Mouse (Mus musculus): Measurements from ENCODE around the gene Hist1h3d. TPM values are rescaled to one million over a fixed set of nuclear protein-coding genes. Genes with fewer than 3 reads are reported as not detected.
"Not testable (repeated sequence)": the region's sequence is repeated elsewhere in the genome, so short reads cannot be mapped to it uniquely, and the experiment has no call there.

The Hist1h3d gene
- total and polyA plus RNA-seq, 2 experiments from 2014 or later: 0.57 to 73.0 TPM

- Histone ChIP-seq H3K4me2 (ENCODE audit: low read depth) (peak overlapping the region; percentile 82), H3K4me3 (ENCODE audit: low read depth, low read length) (peak overlapping the region; percentile 54), H3K36me3 (ENCODE audit: insufficient read depth) (no peaks in the 10 kb centered on the region), H3K9me3 (ENCODE audit: low read length) (no peaks in the 10 kb centered on the region), H3K27me3 (ENCODE audit: insufficient read depth, low read length) (no peaks in the 10 kb centered on the region), H3K9ac (peak overlapping the region; percentile 60), H3K27ac (ENCODE audit: low read depth, low read length) (peak overlapping the region; percentile 74), H3K4me1 (ENCODE audit: insufficient read depth) (peaks cover 10% of the 10 kb centered on the region; the same call in 1 of the 2 replicates)
- WGBS: 3% methylated on average over 6 of the region's 6 CpGs
- ATAC-seq (no peak), DNase-seq (no peak)
- no peak for TF ChIP-seq CTCF (IDR thresholded peaks at IDR 0.05; ENCODE audit: low read depth)
Observed at GRCm38 (mm10) chr13:23582219-23583056, 6.9 kb downstream of the Hist1h3d start.

- no peaks in the 10 kb centered on the region for H3K27me3 ChIP-seq (ENCODE audit: insufficient read depth, low read length)
- H3K9me3 ChIP-seq (ENCODE audit: low read length): no peaks in the 10 kb centered on the region
- H3K4me2 ChIP-seq (ENCODE audit: low read depth): no peak overlapping the region
- no peak for ATAC-seq
- H3K4me3 ChIP-seq (ENCODE audit: low read depth, low read length): no peak overlapping the region
- no peak for DNase-seq
- peaks cover 10% of the 10 kb centered on the region; the same call in 1 of the 2 replicates for H3K4me1 ChIP-seq (ENCODE audit: insufficient read depth)
- H3K36me3 ChIP-seq (ENCODE audit: insufficient read depth): no peaks in the 10 kb centered on the region
- no peak overlapping the region for H3K9ac ChIP-seq
- TF ChIP-seq CTCF (IDR thresholded peaks at IDR 0.05; ENCODE audit: low read depth): no peak
- H3K27ac ChIP-seq (ENCODE audit: low read depth, low read length): no peak overlapping the region
Observed at GRCm38 (mm10) chr13:23583387-23584068, 8.0 kb downstream of the Hist1h3d start.

- ATAC-seq: no peak
- Histone ChIP-seq H3K4me3 (ENCODE audit: low read depth, low read length) (peak overlapping the region; percentile 47), H3K4me2 (ENCODE audit: low read depth) (peak overlapping the region; percentile 72), H3K27me3 (ENCODE audit: insufficient read depth, low read length) (no peaks in the 10 kb centered on the region), H3K36me3 (ENCODE audit: insufficient read depth) (no peaks in the 10 kb centered on the region), H3K9me3 (ENCODE audit: low read length) (no peaks in the 10 kb centered on the region), H3K4me1 (ENCODE audit: insufficient read depth) (peaks cover 10% of the 10 kb centered on the region; the same call in 1 of the 2 replicates), H3K27ac (ENCODE audit: low read depth, low read length) (peak overlapping the region; percentile 94), H3K9ac (peak overlapping the region; percentile 71; the same call in 1 of the 2 replicates)
- no peak for TF ChIP-seq CTCF (IDR thresholded peaks at IDR 0.05; ENCODE audit: low read depth)
- DNase-seq: no peak
Observed at GRCm38 (mm10) chr13:23584331-23584730, 8.8 kb downstream of the Hist1h3d start.

DNA sequence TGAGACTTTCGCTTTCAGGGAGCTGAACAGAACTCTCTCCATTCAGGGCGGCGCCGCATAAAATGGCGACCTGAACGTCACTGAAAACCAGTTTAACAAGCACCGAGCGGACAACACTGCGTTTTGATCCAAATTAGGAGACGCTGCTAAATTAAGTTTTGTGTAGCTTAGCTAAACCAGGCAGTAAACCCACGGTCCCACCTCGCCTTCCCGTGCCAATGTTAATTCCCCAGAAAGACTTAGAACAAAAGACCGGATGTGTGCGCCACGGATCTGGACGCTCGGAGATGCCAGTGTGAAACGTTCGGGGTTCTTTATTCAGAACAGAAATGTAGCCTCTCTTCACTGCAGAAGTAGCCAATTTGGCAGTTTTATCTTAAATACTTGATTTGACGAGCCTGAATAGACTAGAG lies 9.5 kb downstream of the Hist1h3d start:
- no peaks in the 10 kb centered on the region for H3K36me3 ChIP-seq (ENCODE audit: insufficient read depth)
- peak overlapping the region; percentile 47 for H3K4me3 ChIP-seq (ENCODE audit: low read depth, low read length)
- H3K9me3 ChIP-seq (ENCODE audit: low read length): no peaks in the 10 kb centered on the region
- peak overlapping the region; percentile 71 for H3K9ac ChIP-seq
- TF ChIP-seq CTCF (IDR thresholded peaks at IDR 0.05; ENCODE audit: low read depth): no peak
- H3K27me3 ChIP-seq (ENCODE audit: insufficient read depth, low read length): no peaks in the 10 kb centered on the region
- whole genome bisulfite sequencing: under 1% methylated on average over 21 of the region's 21 CpGs
- peak overlapping the region; percentile 72 for H3K4me2 ChIP-seq (ENCODE audit: low read depth)
- H3K27ac ChIP-seq (ENCODE audit: low read depth, low read length): peak overlapping the region; percentile 94
- peaks cover 10% of the 10 kb centered on the region; the same call in 1 of the 2 replicates for H3K4me1 ChIP-seq (ENCODE audit: insufficient read depth)
- DNase-seq (peak; percentile 79), ATAC-seq (peak; percentile 14)

GRCm38 (mm10) chr13:23585442-23586098 lies 10.0 kb downstream of the Hist1h3d start:
- 4% methylated on average over 23 of the region's 36 CpGs for WGBS
- not testable (repeated sequence) for H3K9me3 ChIP-seq (ENCODE audit: low read length); H3K27me3 ChIP-seq (ENCODE audit: insufficient read depth, low read length); H3K36me3 ChIP-seq (ENCODE audit: insufficient read depth)
- ATAC-seq (peak; percentile 88), DNase-seq (peak; percentile 94)
- peak overlapping the region; percentile 72 for H3K4me2 ChIP-seq (ENCODE audit: low read depth)
- peak overlapping the region; percentile 47 for H3K4me3 ChIP-seq (ENCODE audit: low read depth, low read length)
- H3K27ac ChIP-seq (ENCODE audit: low read depth, low read length): peak overlapping the region; percentile 94
- H3K9ac ChIP-seq: peak overlapping the region; percentile 71
- peaks cover 10% of the 10 kb centered on the region; the same call in 1 of the 2 replicates for H3K4me1 ChIP-seq (ENCODE audit: insufficient read depth)

DNA sequence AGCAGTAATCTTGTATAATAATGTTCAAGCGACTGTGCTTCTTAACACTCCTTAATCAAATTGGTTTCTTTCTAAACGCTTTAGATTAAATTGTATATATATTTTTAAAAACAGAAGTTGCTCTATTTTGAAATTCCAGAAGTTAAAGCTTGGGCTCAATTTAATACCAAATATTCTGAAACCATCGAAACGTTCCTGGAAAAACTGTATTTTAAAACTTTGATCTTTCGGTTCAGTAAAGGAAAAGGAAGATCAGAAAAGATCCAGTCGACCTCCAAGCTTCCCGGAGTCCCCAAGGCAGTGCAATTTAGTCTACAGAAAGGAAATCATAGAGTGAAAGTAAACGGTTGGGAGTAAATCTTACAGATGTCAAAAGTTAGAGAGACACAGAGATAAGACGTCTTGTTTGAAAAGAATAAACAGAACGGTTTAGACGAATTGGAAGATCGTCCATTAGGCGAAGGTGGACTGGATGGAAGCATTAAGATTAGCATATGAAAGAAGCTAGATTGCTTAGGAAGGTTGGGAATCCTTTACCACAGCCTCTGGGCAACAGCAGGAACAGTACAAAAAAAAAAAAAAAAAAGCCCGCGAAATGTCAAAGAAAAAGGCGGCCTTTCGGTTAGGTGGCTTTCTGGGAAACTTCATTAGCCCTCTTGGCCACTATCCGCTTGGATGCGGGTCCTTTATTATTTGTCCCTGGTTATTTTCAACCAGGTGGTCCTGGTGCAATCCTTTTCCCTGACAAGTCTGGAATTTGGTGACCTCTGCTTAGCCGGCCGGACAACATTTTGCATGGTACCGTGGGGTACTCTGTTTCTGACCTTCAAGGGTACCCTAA lies 10.8 kb downstream of the Hist1h3d start:
- Histone ChIP-seq H3K36me3 (ENCODE audit: insufficient read depth) (no peaks in the 10 kb centered on the region), H3K4me3 (ENCODE audit: low read depth, low read length) (peak overlapping the region; percentile 47), H3K4me2 (ENCODE audit: low read depth) (peak overlapping the region; percentile 72), H3K27ac (ENCODE audit: low read depth, low read length) (peak overlapping the region; percentile 94), H3K9me3 (ENCODE audit: low read length) (no peaks in the 10 kb centered on the region), H3K4me1 (ENCODE audit: insufficient read depth) (peaks cover 10% of the 10 kb centered on the region; the same call in 1 of the 2 replicates), H3K27me3 (ENCODE audit: insufficient read depth, low read length) (no peaks in the 10 kb centered on the region), H3K9ac (peak overlapping the region; percentile 37)
- no peak for DNase-seq
- ATAC-seq: no peak
- TF ChIP-seq CTCF (IDR thresholded peaks at IDR 0.05; ENCODE audit: low read depth): no peak
- WGBS: 2% methylated on average over 22 of the region's 22 CpGs

Measured in forebrain, postnatal 0 days (tissue).